Mouse (Mus musculus) heart, adult 2 months (tissue): Measurements from ENCODE around the gene 4930469K13Rik. TPM values are rescaled to one million over a fixed set of nuclear protein-coding genes. Genes with fewer than 3 reads are reported as not detected.

Experiments used
- DNase-seq, 2 experiments: peaks; one replicate each; pipeline ENCODE4 v3.0.0; 2021
- H3K27ac ChIP-seq: fragments of 200-600 bp; 2 replicates; pipeline ENCODE4 v1.8.1; 2022
- H3K27me3 ChIP-seq: fragments of 200-500 bp; 2 replicates; pipeline ENCODE4 v1.6.1; 2012; ENCODE audit warnings: mild to moderate bottlenecking, low read length, inconsistent platforms, mixed read lengths; ENCODE audit not compliant: control insufficient read depth, insufficient read depth
- H3K36me3 ChIP-seq: fragments of 200-500 bp; 2 replicates; pipeline ENCODE4 v1.6.1; 2012; ENCODE audit warnings: low read length, inconsistent platforms; ENCODE audit not compliant: control insufficient read depth, insufficient read depth
- H3K4me1 ChIP-seq: fragments of 200-500 bp; 2 replicates; pipeline ENCODE4 v1.6.1; 2011; ENCODE audit warnings: low read length; ENCODE audit not compliant: control insufficient read depth, insufficient read depth
- H3K4me3 ChIP-seq: fragments of 200-600 bp; 2 replicates; pipeline ENCODE4 v1.8.1; 2022
- H3K79me2 ChIP-seq: fragments of 200-500 bp; replicated peaks from 2 replicates; pipeline ENCODE4 v1.6.1; 2012; ENCODE audit warnings: mild to moderate bottlenecking, inconsistent platforms, low read length, moderate library complexity, mixed read lengths; ENCODE audit not compliant: control insufficient read depth, insufficient read depth
- H3K9ac ChIP-seq: fragments of 200-500 bp; 2 replicates; pipeline ENCODE4 v1.6.1; 2012; ENCODE audit warnings: low read depth, mild to moderate bottlenecking, control low read depth, inconsistent platforms, low read length, mixed read lengths
- CTCF ChIP-seq: fragments of 200-600 bp; IDR thresholded peaks from 2 replicates; pipeline ENCODE4 v1.8.1; 2022; ENCODE audit warnings: antibody characterized with exemption, mild to moderate bottlenecking, moderate library complexity
- EP300 ChIP-seq: fragments of 200-500 bp; IDR thresholded peaks from 2 replicates; pipeline ENCODE4 v1.6.1; 2011; ENCODE audit warnings: low read depth, low read length, control low read depth; ENCODE audit not compliant: insufficient read depth
- POLR2A ChIP-seq: fragments of 200-500 bp; IDR thresholded peaks from 2 replicates; pipeline ENCODE4 v1.6.1; 2011; ENCODE audit warnings: mild to moderate bottlenecking, low read depth, low read length, control low read depth; ENCODE audit not compliant: insufficient read depth
- WGBS: fragments of 180-500 bp; shearing (Covaris S2); methylation state at CpG from one replicate; pipeline ENCODE4 v1.1.7; 2018; 5-methylcytosine and 5-hydroxymethylcytosine counted together
- intact Hi-C: fragments of 180-260 bp; cut with DNase I; formaldehyde crosslinking; loops from one replicate; pipeline ENCODE4 v1.15.1; 2025
- polyA plus RNA-seq: library from polyadenylated mRNA; depleted of rRNA; stranded (reverse); fragments of >200 nt; gene quantifications from 2 replicates; pipeline ENCODE4 v1.2.3, GENCODE M21; 2012; rRNA removed
- total RNA-seq, 2 experiments: library from RNA; stranded (reverse); gene quantifications; 2 replicates each; pipeline ENCODE4 v1.2.3; 2021

Gene 4930469K13Rik
- total and polyA plus RNA-seq, 3 experiments: not detected

DNA sequence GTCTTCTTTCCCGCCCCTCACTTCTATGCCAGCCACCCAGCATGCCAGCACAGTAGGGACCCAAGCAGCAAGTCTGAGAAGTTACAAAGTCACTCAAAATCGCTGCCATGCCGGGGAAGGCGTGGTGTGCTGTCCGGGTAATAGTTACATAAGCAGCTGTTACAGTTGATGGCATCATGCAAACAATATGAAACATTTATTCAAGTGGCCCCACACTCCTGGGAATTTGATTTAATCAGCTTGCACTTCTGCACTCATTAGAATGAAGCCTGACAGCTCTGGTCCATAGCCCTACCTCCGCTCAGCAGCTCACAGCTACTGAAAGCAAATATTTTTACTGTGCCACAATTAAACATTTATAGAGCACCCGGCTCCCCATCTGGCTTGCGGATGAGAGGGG is 172.6 kb downstream of the 4930469K13Rik start:
- intact Hi-C loops: loop anchor here (5.0 kb wide), 1 partner anchor 287 kb away; no protein-coding TSS in a partner anchor
- H3K27me3 ChIP-seq: no peaks in the 10 kb centered on the region
- H3K79me2 ChIP-seq: no peaks in the 10 kb centered on the region
- no peaks in the 10 kb centered on the region for H3K4me1 ChIP-seq
- H3K4me3 ChIP-seq: no peak overlapping the region
- no peak for DNase-seq
- H3K27ac ChIP-seq: no peak overlapping the region
- TF ChIP-seq EP300: no peak
- no peak for TF ChIP-seq CTCF
- TF ChIP-seq POLR2A: no peak
- H3K9ac ChIP-seq: no peak overlapping the region
- WGBS: 84% methylated on average over 8 of the region's 8 CpGs
- no peaks in the 10 kb centered on the region for H3K36me3 ChIP-seq

Other genes starting within 250 kb of the 4930469K13Rik start
- gene Kcnmb1, start 135.5 kb downstream of the 4930469K13Rik start, total RNA-seq: 1 to 10 TPM; 1.0 to 1.1 TPM
- gene Kcnmb1, start 135.5 kb downstream of the 4930469K13Rik start, polyA plus RNA-seq: 2.1 and 3.2 TPM in 2 replicates
- under 1 TPM in 1 of 2 experiments, not detected in 1; 0.11 TPM for gene Kcnip1, start 105.4 kb downstream of the 4930469K13Rik start, total RNA-seq
- gene Kcnip1, start 105.4 kb downstream of the 4930469K13Rik start, polyA plus RNA-seq: 0.18 and 0.20 TPM in 2 replicates
- gene Lcp2, start 51.6 kb downstream of the 4930469K13Rik start, total RNA-seq: 1 to 10 TPM; 1.6 to 1.7 TPM
- 1.3 and 1.8 TPM in 2 replicates for gene Lcp2, start 51.6 kb downstream of the 4930469K13Rik start, polyA plus RNA-seq
- gene Foxi1, start 109.5 kb upstream of the 4930469K13Rik start, total RNA-seq: not detected
- not detected in 2 replicates for gene Foxi1, start 109.5 kb upstream of the 4930469K13Rik start, polyA plus RNA-seq
- gene Fam196b, start 216.3 kb upstream of the 4930469K13Rik start, total RNA-seq: not detected
- 0.06 TPM in 2 replicates for gene Fam196b, start 216.3 kb upstream of the 4930469K13Rik start, polyA plus RNA-seq